Mouse (Mus musculus) skeletal muscle tissue, adult 2 months (tissue): ENCODE results near the gene Cbfa2t2.

Source experiments
- DNase-seq: peaks from one replicate; pipeline ENCODE4 v3.0.0-alpha.2; 2012; ENCODE audit warnings: low read depth, low spot score

Gene Cbfa2t2

GRCm38 (mm10) chr2:154425522-154425921, 10.8 kb upstream of the Cbfa2t2 start:
- no peak for DNase-seq

- DNase-seq = no peak
These were observed 9.9 kb upstream of the Cbfa2t2 start for GRCm38 (mm10) chr2:154426188-154426904.

DNA sequence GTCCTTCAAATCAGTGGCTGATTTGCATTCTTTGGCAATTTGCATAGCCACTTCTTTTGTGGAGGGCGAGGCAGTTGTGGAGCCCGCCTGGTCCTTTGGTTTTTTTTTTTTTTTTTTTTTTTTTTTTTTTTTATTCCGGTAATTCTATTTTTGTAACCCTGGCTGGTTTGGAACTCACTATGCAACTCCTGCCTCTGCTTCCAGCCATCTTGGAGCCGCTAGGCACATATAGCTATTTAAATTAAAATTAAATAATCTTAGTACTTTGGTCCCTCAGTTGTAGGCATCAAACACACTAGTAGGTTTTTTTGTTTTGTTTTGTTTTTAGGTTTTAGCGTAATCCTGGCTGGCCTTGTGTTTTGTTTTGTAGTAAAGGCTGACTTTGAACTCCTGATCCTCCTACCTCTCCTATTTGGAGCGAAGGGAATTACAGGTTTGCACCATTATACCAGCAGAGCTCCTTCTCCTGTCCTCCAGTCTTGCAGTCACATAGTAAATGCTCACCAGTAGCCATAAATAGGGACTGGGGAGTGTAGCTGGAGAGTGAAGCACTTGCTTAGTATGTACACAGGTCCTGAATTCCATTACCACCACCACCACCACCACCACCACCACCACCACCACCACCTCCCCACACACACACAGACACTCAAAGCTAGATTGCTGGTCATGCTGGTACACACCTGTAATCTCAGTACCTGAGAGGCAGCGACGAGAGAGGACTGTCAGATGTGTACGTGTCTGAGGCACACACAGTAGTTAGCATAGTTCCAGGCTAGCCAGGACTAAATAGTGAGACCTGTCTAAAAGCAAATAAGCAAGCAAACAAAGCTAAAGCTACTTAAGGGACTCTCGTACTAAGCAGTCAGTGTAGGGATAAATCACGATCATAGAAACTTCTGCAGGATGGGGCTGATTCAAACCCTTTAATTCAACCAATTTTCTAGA, 9.1 kb upstream of the Cbfa2t2 start:
- no peak for DNase-seq

- no peak for DNase-seq
These were observed 8.4 kb upstream of the Cbfa2t2 start for GRCm38 (mm10) chr2:154427853-154428360.

DNA sequence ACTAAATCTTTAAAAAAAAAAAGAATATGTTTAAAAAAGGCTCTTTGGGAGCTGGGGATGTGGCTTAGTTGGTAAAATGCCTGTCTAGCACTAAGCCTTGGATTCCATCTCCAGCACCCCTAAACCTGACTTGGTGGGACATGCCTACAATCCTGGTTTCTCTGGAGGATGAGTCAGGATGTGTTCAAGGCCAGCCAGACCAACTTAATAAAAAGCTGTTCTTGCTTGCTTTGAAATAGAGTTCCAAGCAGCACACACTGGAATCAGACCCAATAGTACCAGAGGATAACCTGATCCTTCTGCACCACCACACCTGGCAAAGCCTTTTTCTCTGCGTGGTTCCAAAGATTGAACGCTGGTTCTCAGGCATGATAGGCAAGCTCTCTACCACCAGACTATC, 5.7 kb upstream of the Cbfa2t2 start:
- DNase-seq = no peak

DNA sequence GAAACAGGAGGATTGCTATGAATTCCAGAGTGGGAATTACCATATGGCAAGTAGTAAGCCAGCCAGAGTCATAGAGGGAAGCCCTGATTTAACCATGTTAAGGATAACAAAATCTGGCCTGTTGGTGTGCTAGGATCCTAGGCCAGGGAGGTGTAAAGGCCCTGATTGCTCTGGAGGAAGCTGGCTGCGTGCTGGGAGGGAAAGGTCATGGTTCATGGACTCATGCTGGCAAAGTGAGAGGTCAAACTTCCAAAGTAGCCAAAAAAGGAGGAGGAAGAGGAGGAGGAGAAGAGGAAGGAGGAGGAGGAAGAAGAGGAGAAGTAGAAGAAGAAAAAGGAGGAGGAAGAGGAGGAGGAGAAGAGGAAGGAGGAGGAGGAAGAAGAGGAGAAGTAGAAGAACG, 3.6 kb upstream of the Cbfa2t2 start:
- no peak for DNase-seq

DNA sequence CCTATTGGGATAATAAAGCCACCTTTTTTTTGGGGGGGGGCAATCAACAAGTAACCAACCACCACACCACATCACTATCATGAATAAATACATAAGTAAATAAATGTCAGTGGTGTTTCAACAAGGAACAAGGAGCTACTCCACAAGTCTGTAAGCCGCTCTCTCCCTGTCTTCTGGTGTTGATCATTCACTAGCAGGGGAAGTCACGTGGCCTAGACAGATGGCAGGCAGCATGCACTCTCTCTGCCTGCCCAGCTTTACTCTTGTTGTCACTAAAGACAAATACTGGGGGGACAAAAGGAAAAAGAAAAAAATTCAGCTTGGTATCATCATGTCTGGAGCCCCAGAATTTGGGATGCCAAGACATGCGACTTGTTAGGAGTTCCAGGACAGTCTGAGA, 2.9 kb upstream of the Cbfa2t2 start:
- no peak for DNase-seq

- DNase-seq = no peak
These were observed 1.6 kb upstream of the Cbfa2t2 start for GRCm38 (mm10) chr2:154434690-154435089.

DNA sequence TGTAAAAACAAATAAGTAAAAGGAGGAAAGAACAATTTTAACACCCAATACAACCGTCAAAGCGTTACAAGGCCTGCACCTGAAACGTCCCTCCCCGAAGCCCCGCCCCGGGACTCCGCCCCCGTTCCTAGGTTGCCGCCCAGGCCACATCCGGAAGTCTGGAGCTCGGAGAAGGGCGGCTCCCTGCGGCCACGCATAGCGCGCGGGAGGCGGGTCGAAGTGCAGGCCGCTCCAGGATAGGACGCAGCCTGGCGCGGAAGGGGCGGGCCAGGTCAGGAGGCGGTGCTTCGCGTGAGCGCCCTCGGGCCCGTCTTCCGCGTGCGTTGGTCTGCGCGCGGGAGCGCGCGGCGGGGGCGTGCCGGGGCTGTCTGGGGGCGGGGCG, 214 bp upstream of the Cbfa2t2 start:
- DNase-seq = peak; percentile 97

DNA sequence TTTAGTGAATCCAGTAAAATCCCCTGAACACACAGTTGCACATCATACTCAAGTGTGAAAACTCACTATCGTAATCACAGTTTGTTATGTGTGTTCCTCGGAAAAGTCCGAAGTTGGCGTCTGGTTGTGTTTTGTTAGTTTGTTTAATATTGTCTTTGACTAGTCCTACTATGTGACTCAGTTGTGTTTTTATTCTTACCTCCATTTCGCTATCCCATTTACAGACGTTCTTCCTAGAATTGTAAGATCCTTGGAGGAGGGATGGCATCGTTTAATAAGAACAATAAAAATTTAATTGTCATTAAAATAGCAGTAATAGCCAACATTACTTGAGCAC, 878 bp downstream of the Cbfa2t2 start:
- no peak for DNase-seq

- no peak for DNase-seq
These were observed 4.2 kb downstream of the Cbfa2t2 start for GRCm38 (mm10) chr2:154440453-154440852.

GRCm38 (mm10) chr2:154447821-154448220, 11.5 kb downstream of the Cbfa2t2 start:
- DNase-seq = no peak

GRCm38 (mm10) chr2:154448633-154449032, 12.4 kb downstream of the Cbfa2t2 start:
- no peak for DNase-seq

DNA sequence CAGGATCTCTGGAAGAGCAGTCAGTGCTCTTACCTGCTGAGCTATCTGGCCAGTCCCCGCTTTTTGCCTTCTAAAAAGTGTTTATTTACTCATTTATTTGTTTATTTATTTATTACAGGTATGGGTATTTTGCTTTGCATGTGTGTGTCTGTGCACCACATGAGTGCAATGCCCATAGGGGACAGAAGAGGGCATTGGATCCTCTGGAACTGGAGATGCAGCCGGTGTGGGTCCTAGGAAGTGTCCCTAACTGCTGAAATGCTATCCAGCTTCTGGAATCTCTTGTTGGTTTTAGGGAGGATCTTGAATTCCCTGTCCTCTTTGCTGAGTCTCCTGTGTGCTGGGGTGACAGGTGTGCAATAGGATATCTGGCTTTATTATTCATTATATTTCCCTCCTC, 16.7 kb downstream of the Cbfa2t2 start:
- DNase-seq = no peak

GRCm38 (mm10) chr2:154454099-154454498, 17.8 kb downstream of the Cbfa2t2 start:
- no peak for DNase-seq

GRCm38 (mm10) chr2:154454605-154455004, 18.3 kb downstream of the Cbfa2t2 start:
- no peak for DNase-seq

DNA sequence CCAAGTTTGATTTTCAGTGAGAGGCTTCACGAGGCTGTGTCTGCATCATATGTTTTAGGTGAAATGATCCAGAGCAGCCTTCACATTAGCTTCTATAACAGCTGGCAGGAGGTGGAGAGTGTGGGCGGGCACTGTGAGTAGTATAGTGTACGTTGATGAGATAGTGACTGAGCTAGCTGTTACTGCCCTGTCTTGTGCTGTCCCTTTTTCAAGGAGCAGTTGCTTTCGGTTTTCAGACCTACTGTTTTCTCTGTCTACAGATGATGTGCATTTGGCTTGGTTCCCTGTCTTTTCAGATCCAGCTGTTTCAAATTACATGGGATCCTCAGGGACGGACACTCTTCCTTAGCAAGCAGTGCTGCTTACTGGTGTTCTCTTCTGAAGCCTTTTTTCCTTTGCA, 19.5 kb downstream of the Cbfa2t2 start:
- peak; percentile 83 for DNase-seq

GRCm38 (mm10) chr2:154456621-154457020, 20.3 kb downstream of the Cbfa2t2 start:
- no peak for DNase-seq

GRCm38 (mm10) chr2:154459262-154459661, 23.0 kb downstream of the Cbfa2t2 start:
- DNase-seq = no peak

- peak; percentile 59 for DNase-seq
These were observed 23.6 kb downstream of the Cbfa2t2 start for GRCm38 (mm10) chr2:154459851-154460250.

DNA sequence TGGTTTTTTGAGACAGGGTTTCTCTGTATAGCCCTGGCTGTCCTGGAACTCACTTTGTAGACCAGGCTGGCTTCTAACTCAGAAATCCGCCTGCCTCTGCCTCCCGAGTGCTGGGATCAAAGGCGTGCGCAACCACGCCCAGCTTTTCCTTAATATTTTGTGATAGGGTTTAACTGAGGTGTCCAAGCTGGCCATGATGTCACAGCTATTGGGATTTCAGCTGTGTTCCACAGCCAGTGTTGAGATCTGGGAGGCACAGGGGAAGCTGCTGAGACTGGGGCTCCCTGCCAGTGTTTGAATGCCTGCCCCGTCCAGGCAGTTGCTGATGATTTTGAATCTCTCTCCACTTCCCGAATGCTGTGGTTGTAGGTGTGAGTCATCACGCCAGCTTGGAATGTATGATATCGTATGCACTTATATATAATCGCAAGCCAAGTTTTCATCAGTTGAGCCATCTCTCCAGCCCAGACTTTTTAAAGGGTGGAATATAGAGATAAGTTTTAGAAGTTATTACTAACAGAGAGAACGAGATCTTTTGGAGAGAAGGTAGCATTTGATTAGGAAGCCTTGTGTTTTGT, 27.4 kb downstream of the Cbfa2t2 start:
- DNase-seq = no peak

GRCm38 (mm10) chr2:154465914-154466335, 29.6 kb downstream of the Cbfa2t2 start:
- no peak for DNase-seq
